Mouse (Mus musculus) liver (tissue): ENCODE data around the gene Arhgef25.
"Not testable (repeated sequence)": the region's sequence is repeated elsewhere in the genome, so short reads cannot be mapped to it uniquely, and the experiment has no call there.

Source experiments
- DNase-seq: peaks from one replicate; pipeline ENCODE4 v3.0.0-alpha.2; 2020; ENCODE audit warnings: mixed read lengths

Gene Arhgef25

GRCm38 (mm10) chr10:127135118-127135836 is 54.6 kb downstream of the Arhgef25 start:
- peak; percentile 79 for DNase-seq

GRCm38 (mm10) chr10:127134394-127135035 is 55.4 kb downstream of the Arhgef25 start:
- DNase-seq = not testable (repeated sequence)
